Mouse (Mus musculus): ENCODE data around the gene Olfr811. TPM values are rescaled to one million over a fixed set of nuclear protein-coding genes. Genes with fewer than 3 reads are reported as not detected.

Gene Olfr811
- not detected in 2 replicates for total RNA-seq (2021)
- long read RNA-seq = 0 reads

DNA sequence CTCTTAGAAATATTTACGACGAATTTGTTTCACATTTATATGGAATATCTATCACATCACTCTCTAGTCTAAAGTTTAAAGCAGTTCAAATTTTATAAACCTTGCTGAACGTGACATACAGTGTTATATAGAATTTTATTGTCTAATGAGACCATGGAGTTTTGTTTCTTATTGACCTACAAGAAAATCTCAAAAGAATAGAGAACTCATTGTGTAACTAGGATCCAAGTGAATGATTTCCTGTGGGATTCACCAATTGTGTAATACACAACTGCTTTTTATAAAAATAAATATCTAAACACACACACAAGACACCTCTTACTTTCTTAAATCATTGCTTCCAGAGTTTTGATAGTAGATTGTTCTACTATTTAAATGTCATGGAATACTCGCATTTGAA is at the start of gene Olfr811:
TSS of gene Olfr811 (minus strand) at position 101 of the 400 bp plus-strand sequence.
- DNase-seq = no peak

DNA sequence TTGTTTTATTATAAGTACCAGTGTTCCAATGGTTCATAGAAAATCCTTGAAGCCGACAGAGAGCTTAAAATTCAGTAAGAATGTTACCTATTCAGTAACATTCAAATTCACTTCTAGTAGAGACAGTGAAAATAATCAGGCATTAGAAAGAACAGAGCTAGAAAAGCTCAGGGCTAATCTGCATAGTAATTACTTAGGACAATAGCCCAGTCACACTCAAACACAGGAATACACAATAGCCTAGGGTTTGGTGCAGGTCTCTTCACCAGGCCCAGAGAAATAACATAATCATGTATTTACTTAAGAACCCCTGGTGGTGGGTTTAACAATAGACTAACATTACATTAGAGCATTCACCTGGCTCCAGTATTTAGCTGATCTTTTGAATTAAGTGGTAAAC is 43.1 kb upstream of the Olfr811 start:
- DNase-seq = no peak

DNA sequence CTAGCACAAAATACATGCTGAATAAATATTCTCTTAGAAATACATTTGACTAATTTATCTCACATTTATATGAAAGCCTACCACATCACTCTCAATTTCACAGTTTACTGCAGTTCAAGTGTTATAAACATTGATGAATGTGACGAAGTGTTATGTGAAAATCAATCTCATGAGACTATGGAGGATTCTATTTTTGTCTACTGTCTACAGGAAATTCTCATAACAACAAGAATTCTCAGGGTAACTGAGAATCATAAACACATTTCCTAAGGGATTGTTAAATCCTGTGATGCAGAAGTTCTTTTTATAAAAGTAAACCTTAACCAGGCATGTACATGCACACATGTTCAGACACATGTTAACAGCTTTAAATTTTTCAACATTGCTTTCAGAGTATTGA is 41.8 kb upstream of the Olfr811 start, which contains the start of gene Olfr812:
TSS of gene Olfr812 (minus strand) at position 101 of the 400 bp plus-strand sequence.
- DNase-seq = no peak

- no peak for DNase-seq
Measured at GRCm38 (mm10) chr10:129794817-129795216, 9.4 kb downstream of the Olfr811 start, which contains the start of gene Olfr810. Gene Olfr810 (minus strand): TSS chr10:129794917.

GRCm38 (mm10) chr10:129778123-129778522 is 26.1 kb downstream of the Olfr811 start:
- no peak for DNase-seq

DNA sequence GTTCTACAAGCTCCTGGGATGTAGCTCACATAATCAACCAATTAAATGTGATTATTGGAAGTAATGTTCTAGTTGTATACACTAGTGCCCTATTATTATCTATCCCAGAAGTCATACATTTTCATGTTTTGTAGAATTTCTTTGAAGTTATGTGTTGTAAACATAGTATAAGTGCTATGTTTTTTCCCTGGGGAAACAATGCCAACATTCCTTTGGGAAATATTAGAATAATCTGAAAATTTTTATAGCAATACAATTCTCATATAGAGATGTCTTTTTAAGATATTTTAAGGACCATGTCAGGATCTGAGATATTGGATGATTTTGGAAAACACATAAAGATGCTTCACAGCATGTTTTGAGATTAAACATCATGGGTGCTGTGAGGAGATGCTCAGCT is 29.9 kb downstream of the Olfr811 start, which contains the start of gene Olfr809:
TSS of gene Olfr809 (plus strand) at position 301 of the 400 bp plus-strand sequence.
- DNase-seq = no peak

GRCm38 (mm10) chr10:129765182-129765581 is 39.0 kb downstream of the Olfr811 start, which contains the start of gene Olfr808:
Gene Olfr808 (plus strand): TSS chr10:129765482.
- DNase-seq = no peak

DNA sequence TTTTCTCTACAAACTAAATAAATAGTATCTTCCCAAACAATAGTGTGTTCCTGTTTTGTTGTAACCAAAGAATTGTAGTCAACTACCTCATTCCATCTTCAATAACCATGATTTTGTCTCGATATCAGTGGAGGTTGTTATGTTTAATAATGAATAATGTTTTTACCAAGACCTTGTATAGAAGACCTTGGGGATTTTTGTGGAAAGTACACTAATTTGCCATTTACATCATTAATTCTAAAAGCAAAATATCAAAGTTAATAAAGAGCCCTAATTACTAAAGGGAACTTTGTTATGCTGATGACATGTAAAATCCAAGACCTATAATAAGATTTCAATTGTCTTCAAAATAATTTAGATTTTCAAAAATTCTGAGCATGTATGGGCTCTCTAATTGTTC is 46.5 kb downstream of the Olfr811 start, which contains the start of gene Olfr807:
TSS of gene Olfr807 (minus strand) at position 101 of the 400 bp plus-strand sequence.
- DNase-seq = no peak

Other genes starting within 250 kb of the Olfr811 start
- gene Olfr794, start 236.7 kb downstream of the Olfr811 start, total RNA-seq (2021) = not detected in 2 replicates
- not detected in 2 replicates for gene Olfr796, start 191.8 kb downstream of the Olfr811 start, total RNA-seq (2021)
- not detected in 2 replicates for gene Olfr798, start 176.5 kb downstream of the Olfr811 start, total RNA-seq (2021)
- gene Olfr799, start 166.9 kb downstream of the Olfr811 start, total RNA-seq (2021) = not detected in 2 replicates
- gene Olfr800, start 146.7 kb downstream of the Olfr811 start, total RNA-seq (2021) = not detected in 2 replicates
- gene Olfr801, start 130.5 kb downstream of the Olfr811 start, total RNA-seq (2021) = not detected in 2 replicates
- not detected in 2 replicates for gene Olfr802, start 116.2 kb downstream of the Olfr811 start, total RNA-seq (2021)
- gene Olfr803, start 110.1 kb downstream of the Olfr811 start, total RNA-seq (2021) = not detected in 2 replicates
- gene Olfr804, start 101.2 kb downstream of the Olfr811 start, total RNA-seq (2021) = not detected in 2 replicates
- not detected in 2 replicates for gene Olfr805, start 75.0 kb downstream of the Olfr811 start, total RNA-seq (2021)
- gene Olfr806, start 62.5 kb downstream of the Olfr811 start, total RNA-seq (2021) = not detected in 2 replicates
- not detected in 2 replicates for gene Olfr807, start 46.6 kb downstream of the Olfr811 start, total RNA-seq (2021)
- gene Olfr808, start 38.9 kb downstream of the Olfr811 start, total RNA-seq (2021) = not detected in 2 replicates
- gene Olfr809, start 29.8 kb downstream of the Olfr811 start, total RNA-seq (2021) = not detected in 2 replicates
- not detected in 2 replicates for gene Olfr810, start 9.5 kb downstream of the Olfr811 start, total RNA-seq (2021)
- gene Olfr812, start 41.7 kb upstream of the Olfr811 start, total RNA-seq (2021) = not detected in 2 replicates
- not detected in 2 replicates for gene Olfr813, start 51.0 kb upstream of the Olfr811 start, total RNA-seq (2021)
- not detected in 2 replicates for gene Olfr814, start 75.5 kb upstream of the Olfr811 start, total RNA-seq (2021)
- gene Olfr815, start 101.5 kb upstream of the Olfr811 start, total RNA-seq (2021) = not detected in 2 replicates
- not detected in 2 replicates for gene Olfr816, start 111.2 kb upstream of the Olfr811 start, total RNA-seq (2021)
- gene Olfr818, start 144.7 kb upstream of the Olfr811 start, total RNA-seq (2021) = not detected in 2 replicates
- not detected in 2 replicates for gene Olfr819, start 162.9 kb upstream of the Olfr811 start, total RNA-seq (2021)
- gene Olfr247, start 171.7 kb upstream of the Olfr811 start, total RNA-seq (2021) = not detected in 2 replicates
- not detected in 2 replicates for gene Gm10310, start 180.7 kb upstream of the Olfr811 start, total RNA-seq (2021)
- gene Olfr820, start 208.2 kb upstream of the Olfr811 start, total RNA-seq (2021) = not detected in 2 replicates
- not detected in 2 replicates for gene Olfr821, start 226.0 kb upstream of the Olfr811 start, total RNA-seq (2021)

Data from adrenal gland, postnatal 25 days (tissue).